Mouse (Mus musculus) heart, adult 10 weeks (tissue): Measurements from ENCODE around the gene Spdya. TPM values are rescaled to one million over a fixed set of nuclear protein-coding genes. Genes with fewer than 3 reads are reported as not detected.

Source experiments
- polyA plus RNA-seq: library from polyadenylated mRNA; stranded (reverse); fragments of 350-450 nt; fragmentation: Illumina TruSeq; extraction: RNeasy Lipid Tissue Mini Kit (QIAGEN cat#74804); gene quantifications from one replicate; pipeline ENCODE4 v1.2.3, GENCODE M21; 2014; ENCODE audit warnings: low read depth, low replicate concordance

Gene Spdya
- polyA plus RNA-seq: not detected

GRCm38 (mm10) chr17:71551757-71552451 lies at the start of gene Spdya:
TSS of gene Spdya (plus strand) at chr17:71552061.

GRCm38 (mm10) chr17:71526711-71527564 lies 24.9 kb upstream of the Spdya start, which contains the start of gene Ndc80:
TSS of gene Ndc80 (minus strand) at chr17:71526857.

GRCm38 (mm10) chr17:71615638-71616318 lies 63.9 kb downstream of the Spdya start, which contains the start of gene Wdr43:
TSS of gene Wdr43 (plus strand) at chr17:71615895.

Other genes starting within 250 kb of the Spdya start
- gene Emilin2, start 240.1 kb upstream of the Spdya start, polyA plus RNA-seq: 25.8 TPM
- not detected for gene Gm4707, start 92.1 kb upstream of the Spdya start, polyA plus RNA-seq
- 22.9 TPM for gene Smchd1, start 76.7 kb upstream of the Spdya start, polyA plus RNA-seq
- not detected for gene Ndc80, start 25.2 kb upstream of the Spdya start, polyA plus RNA-seq
- 23.1 TPM for gene Wdr43, start 63.8 kb downstream of the Spdya start, polyA plus RNA-seq
- gene Togaram2, start 121.2 kb downstream of the Spdya start, polyA plus RNA-seq: 7.4 TPM
- not detected for gene Pcare, start 200.8 kb downstream of the Spdya start, polyA plus RNA-seq
- 208 TPM for gene Clip4, start 216.4 kb downstream of the Spdya start, polyA plus RNA-seq